Mouse (Mus musculus) lung, embryonic 16.5 days (tissue): ENCODE data around the gene Speg. TPM values are rescaled to one million over a fixed set of nuclear protein-coding genes. Genes with fewer than 3 reads are reported as not detected.

Source experiments
- ATAC-seq: fragments of 200-750 bp; cut with Nextera tagmentation; 2 replicates; pipeline ENCODE4 v1.8.0; 2017; ENCODE audit warnings: low read depth, mild to moderate bottlenecking, moderate library complexity
- H3K27ac ChIP-seq: fragments of 300-500 bp; sonication (generic); 2 replicates; pipeline ENCODE4 v1.5.1; 2014; ENCODE audit warnings: mild to moderate bottlenecking, control low read depth, low read length
- H3K27me3 ChIP-seq: fragments of 300-500 bp; sonication (generic); 2 replicates; pipeline ENCODE4 v1.6.1; 2014; ENCODE audit warnings: low read depth, low read length, mixed read lengths; ENCODE audit not compliant: control insufficient read depth, insufficient read depth
- H3K36me3 ChIP-seq: fragments of 300-500 bp; sonication (generic); 2 replicates; pipeline ENCODE4 v1.6.1; 2014; ENCODE audit warnings: low read length; ENCODE audit not compliant: control insufficient read depth, insufficient read depth
- H3K4me1 ChIP-seq: fragments of 300-500 bp; sonication (generic); replicated peaks from 2 replicates; pipeline ENCODE4 v1.6.1; 2014; ENCODE audit warnings: low read length, mixed read lengths; ENCODE audit not compliant: control insufficient read depth, insufficient read depth
- H3K4me2 ChIP-seq: fragments of 300-500 bp; sonication (generic); 2 replicates; pipeline ENCODE4 v1.6.1; 2014; ENCODE audit warnings: low read depth, low read length, control low read depth
- H3K4me3 ChIP-seq: fragments of 300-500 bp; sonication (generic); 2 replicates; pipeline ENCODE4 v1.5.1; 2014; ENCODE audit warnings: mild to moderate bottlenecking, low read length, control low read depth
- H3K9ac ChIP-seq: fragments of 300-500 bp; sonication (generic); 2 replicates; pipeline ENCODE4 v1.6.1; 2014; ENCODE audit warnings: low read length, control low read depth
- H3K9me3 ChIP-seq: fragments of 300-500 bp; sonication (generic); 2 replicates; pipeline ENCODE4 v1.6.1; 2016; ENCODE audit warnings: low read length; ENCODE audit not compliant: control insufficient read depth
- WGBS: fragments of 180-500 bp; shearing (Covaris S2); extraction: QIAGEN DNeasy Blood & Tissue Kit; methylation state at CpG from one replicate; pipeline ENCODE4 v1.1.7; 2014; 5-methylcytosine and 5-hydroxymethylcytosine counted together
- polyA plus RNA-seq: library from polyadenylated mRNA; unstranded; fragments of >200 nt; fragmentation: Nextera tagmentation; extraction: Ambion mirVana; gene quantifications from 2 replicates; pipeline ENCODE4 v1.2.1, GENCODE M21; 2015

The Speg gene
- polyA plus RNA-seq, 1 experiment from 2014 or later = 38.9 TPM

- Histone ChIP-seq H3K27ac (no peak overlapping the region), H3K4me2 (no peak overlapping the region), H3K27me3 (no peaks in the 10 kb centered on the region), H3K4me1 (peaks cover 2% of the 10 kb centered on the region), H3K9me3 (no peaks in the 10 kb centered on the region), H3K4me3 (no peak overlapping the region), H3K9ac (no peak overlapping the region), H3K36me3 (peaks cover 18% of the 10 kb centered on the region)
- WGBS = 89% methylated on average over 3 of the region's 3 CpGs
- no peak for ATAC-seq
These were observed 30.4 kb downstream of the Speg start for GRCm38 (mm10) chr1:75405547-75405946.

- no peak for ATAC-seq
- Histone ChIP-seq H3K9ac (no peak overlapping the region), H3K27me3 (no peaks in the 10 kb centered on the region), H3K27ac (no peak overlapping the region), H3K4me3 (no peak overlapping the region), H3K4me2 (no peak overlapping the region), H3K9me3 (no peaks in the 10 kb centered on the region), H3K4me1 (no peaks in the 10 kb centered on the region), H3K36me3 (peaks cover 18% of the 10 kb centered on the region)
- WGBS = 93% methylated on average over 15 of the region's 15 CpGs
These were observed 31.1 kb downstream of the Speg start for GRCm38 (mm10) chr1:75406173-75406572.

DNA sequence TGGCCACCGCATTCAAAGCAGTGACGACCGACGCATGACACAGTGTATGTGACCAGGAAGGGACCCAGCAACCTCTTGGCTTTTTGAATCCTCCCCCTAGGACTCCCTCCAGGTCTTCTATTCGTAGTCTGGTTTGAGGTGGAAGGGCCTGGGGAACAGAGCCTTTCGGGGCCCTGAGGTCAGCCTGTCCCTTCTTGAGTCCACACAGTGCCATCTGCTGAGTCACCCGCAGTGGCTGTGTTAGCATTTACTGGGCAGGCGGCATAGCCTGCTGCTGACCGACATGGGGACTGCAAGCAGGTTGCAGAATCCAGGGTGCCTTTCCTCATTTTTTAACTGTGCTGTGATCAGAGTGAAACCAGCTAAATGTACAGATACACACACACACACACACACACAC is 32.0 kb downstream of the Speg start:
- ATAC-seq = no peak
- Histone ChIP-seq H3K4me1 (no peaks in the 10 kb centered on the region), H3K27me3 (no peaks in the 10 kb centered on the region), H3K9me3 (no peaks in the 10 kb centered on the region), H3K9ac (no peak overlapping the region), H3K36me3 (peaks cover 21% of the 10 kb centered on the region), H3K4me2 (no peak overlapping the region), H3K27ac (no peak overlapping the region), H3K4me3 (no peak overlapping the region)
- WGBS = 88% methylated on average over 9 of the region's 9 CpGs

- peaks cover 14% of the 10 kb centered on the region for H3K36me3 ChIP-seq
These were observed 33.1 kb downstream of the Speg start for GRCm38 (mm10) chr1:75408210-75408609.

DNA sequence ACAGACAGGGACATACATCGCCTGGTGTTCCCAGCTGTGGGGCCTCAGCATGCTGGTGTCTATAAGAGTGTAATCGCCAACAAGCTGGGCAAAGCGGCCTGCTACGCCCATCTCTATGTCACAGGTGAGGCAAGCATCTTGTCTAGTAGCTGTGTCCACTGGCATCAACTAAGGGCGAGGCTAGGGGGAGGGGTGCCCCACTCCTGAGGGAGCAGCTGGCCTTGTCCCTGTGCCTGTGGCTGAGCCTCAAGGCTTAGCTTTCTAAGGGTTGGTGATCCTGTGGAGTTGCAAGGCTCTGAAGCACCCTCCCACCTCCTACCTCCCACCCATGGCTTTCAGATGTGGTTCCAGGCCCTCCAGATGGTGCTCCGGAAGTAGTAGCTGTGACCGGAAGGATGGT is 34.9 kb downstream of the Speg start:
- no peaks in the 10 kb centered on the region for H3K4me1 ChIP-seq
- peaks cover 14% of the 10 kb centered on the region for H3K36me3 ChIP-seq
- H3K9me3 ChIP-seq = no peaks in the 10 kb centered on the region
- H3K4me3 ChIP-seq = no peak overlapping the region
- no peak overlapping the region for H3K9ac ChIP-seq
- no peaks in the 10 kb centered on the region for H3K27me3 ChIP-seq
- no peak for ATAC-seq
- no peak overlapping the region for H3K4me2 ChIP-seq
- H3K27ac ChIP-seq = no peak overlapping the region
- 86% methylated on average over 7 of the region's 7 CpGs for WGBS

More at GRCm38 (mm10) chr1:75408210-75408609, 33.1 kb downstream of the Speg start:
- Histone ChIP-seq H3K9ac (no peak overlapping the region), H3K27ac (no peak overlapping the region), H3K4me3 (no peak overlapping the region), H3K4me2 (no peak overlapping the region), H3K27me3 (no peaks in the 10 kb centered on the region), H3K4me1 (no peaks in the 10 kb centered on the region), H3K9me3 (no peaks in the 10 kb centered on the region)
- peak; percentile 39; the same call in 1 of the 2 replicates for ATAC-seq
- WGBS = 32% methylated on average over 4 of the region's 4 CpGs

DNA sequence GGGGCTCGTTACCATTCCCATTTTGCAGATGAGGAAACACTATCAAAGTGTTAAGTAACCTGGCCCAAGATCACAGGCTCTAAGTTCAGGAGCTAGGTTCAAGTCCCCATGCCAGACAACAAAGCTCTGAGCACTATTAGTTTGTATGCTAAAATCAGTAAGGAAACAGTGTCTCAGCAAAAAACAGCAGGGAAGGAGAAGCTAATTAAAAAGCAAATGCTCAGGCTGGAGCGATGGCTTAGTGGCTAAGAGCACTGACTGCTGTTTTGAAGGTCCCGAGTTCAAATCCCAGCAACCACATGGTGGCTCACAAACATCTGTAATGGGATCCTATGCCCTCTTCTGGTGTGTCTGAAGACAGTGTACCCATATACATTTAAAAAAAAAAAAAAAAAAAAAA is 37.1 kb downstream of the Speg start:
- ATAC-seq = no peak
- Histone ChIP-seq H3K27me3 (no peaks in the 10 kb centered on the region), H3K9ac (no peak overlapping the region), H3K4me3 (no peak overlapping the region), H3K27ac (no peak overlapping the region), H3K36me3 (peaks cover 8% of the 10 kb centered on the region; the same call in 1 of the 2 replicates), H3K4me1 (no peaks in the 10 kb centered on the region), H3K4me2 (no peak overlapping the region), H3K9me3 (no peaks in the 10 kb centered on the region)
- WGBS = 90% methylated on average over 3 of the region's 3 CpGs

- H3K27me3 ChIP-seq = no peaks in the 10 kb centered on the region
- peaks cover 8% of the 10 kb centered on the region; the same call in 1 of the 2 replicates for H3K36me3 ChIP-seq
- H3K9me3 ChIP-seq = no peaks in the 10 kb centered on the region
- ATAC-seq = no peak
- no peak overlapping the region for H3K27ac ChIP-seq
- no peaks in the 10 kb centered on the region for H3K4me1 ChIP-seq
- 56% methylated on average over 3 of the region's 3 CpGs for WGBS
- H3K9ac ChIP-seq = no peak overlapping the region
- no peak overlapping the region for H3K4me2 ChIP-seq
- no peak overlapping the region for H3K4me3 ChIP-seq
These were observed 38.7 kb downstream of the Speg start for GRCm38 (mm10) chr1:75413749-75414148.

- H3K9me3 ChIP-seq = no peaks in the 10 kb centered on the region
- H3K36me3 ChIP-seq = no peaks in the 10 kb centered on the region
- WGBS = 22% methylated on average over 18 of the region's 20 CpGs
- H3K27me3 ChIP-seq = peaks cover 44% of the 10 kb centered on the region
- H3K27ac ChIP-seq = no peak overlapping the region
- peaks cover 13% of the 10 kb centered on the region for H3K4me1 ChIP-seq
- ATAC-seq = no peak
- peak overlapping the region; percentile 11; the same call in 1 of the 2 replicates for H3K9ac ChIP-seq
- no peak overlapping the region for H3K4me3 ChIP-seq
- no peak overlapping the region for H3K4me2 ChIP-seq
These were observed 46.7 kb downstream of the Speg start for GRCm38 (mm10) chr1:75421794-75422193.

GRCm38 (mm10) chr1:75422216-75422822 is 47.2 kb downstream of the Speg start:
- H3K27ac ChIP-seq = no peak overlapping the region
- ATAC-seq = peak; percentile 21; the same call in 1 of the 2 replicates
- H3K27me3 ChIP-seq = peaks cover 44% of the 10 kb centered on the region
- H3K4me3 ChIP-seq = peak overlapping the region; percentile 43
- H3K9ac ChIP-seq = peak overlapping the region; percentile 59
- 16% methylated on average over 32 of the region's 32 CpGs for WGBS
- no peaks in the 10 kb centered on the region for H3K36me3 ChIP-seq
- peak overlapping the region; percentile 62 for H3K4me2 ChIP-seq
- peaks cover 13% of the 10 kb centered on the region for H3K4me1 ChIP-seq
- no peaks in the 10 kb centered on the region for H3K9me3 ChIP-seq
